Mouse (Mus musculus) frontal cortex, postnatal 10 days (tissue): ENCODE measurements at regions not wholly inside any gene's neighbourhood (a gene's known extent, or its start where the extent isn't known, plus 50 kb on each side); places are given as distances from the start of the nearest gene placed in this dataset.

Experiments used
- DNase-seq, 2 experiments: peaks; one replicate each; pipeline ENCODE4 v3.0.0; 2022; ENCODE audit warnings: low spot score in 2 of 2, mixed read lengths in 1 of 2

DNA sequence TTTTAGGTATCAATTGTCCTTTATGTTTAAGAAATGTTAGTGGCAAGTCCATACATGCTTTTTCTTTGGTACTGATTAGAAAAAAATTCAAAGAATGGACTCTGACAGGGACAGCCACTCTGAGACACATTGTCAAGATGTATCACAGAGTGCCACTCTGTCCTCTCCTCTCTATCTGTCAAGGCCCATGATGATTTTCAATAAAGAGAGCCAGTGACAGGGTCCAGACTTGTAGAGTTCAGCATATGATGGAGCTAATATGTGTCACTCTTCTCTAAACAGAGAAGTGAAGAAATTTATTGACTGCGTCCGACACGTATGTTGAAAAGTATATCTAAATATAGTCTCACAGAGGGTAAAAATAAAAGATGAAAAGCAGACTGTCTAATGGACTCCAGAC lies 672.2 kb upstream of the 4930452B06Rik start:
- DNase-seq, result no peak

- no peak for DNase-seq
These were observed 671.1 kb upstream of the 4930452B06Rik start for GRCm38 (mm10) chr14:9337107-9337506.

DNA sequence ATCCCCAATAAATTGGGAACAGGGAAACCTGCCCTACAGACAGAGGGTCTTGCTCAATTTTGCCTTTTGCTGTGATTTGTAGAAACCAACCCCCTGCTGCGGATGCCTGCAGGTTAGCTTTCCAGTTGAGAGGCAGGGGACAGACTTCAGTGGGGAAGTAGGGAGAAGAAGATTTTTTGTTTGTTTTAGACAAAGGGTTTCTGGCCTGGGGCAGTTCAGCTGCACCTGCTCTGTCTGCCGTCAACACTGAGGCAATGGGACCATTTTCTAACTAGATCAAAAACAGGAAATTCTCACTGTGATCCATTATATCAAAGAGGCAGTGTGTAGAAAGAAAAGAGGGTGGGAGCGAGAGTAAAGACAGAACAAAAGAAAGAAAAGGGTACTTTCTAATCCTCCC lies 665.6 kb upstream of the 4930452B06Rik start:
- DNase-seq, result no peak

GRCm38 (mm10) chr14:9330767-9331166 lies 664.7 kb upstream of the 4930452B06Rik start:
- no peak for DNase-seq

GRCm38 (mm10) chr14:9329839-9330485 lies 663.9 kb upstream of the 4930452B06Rik start:
- peak; percentile 5 to 12 for DNase-seq

DNA sequence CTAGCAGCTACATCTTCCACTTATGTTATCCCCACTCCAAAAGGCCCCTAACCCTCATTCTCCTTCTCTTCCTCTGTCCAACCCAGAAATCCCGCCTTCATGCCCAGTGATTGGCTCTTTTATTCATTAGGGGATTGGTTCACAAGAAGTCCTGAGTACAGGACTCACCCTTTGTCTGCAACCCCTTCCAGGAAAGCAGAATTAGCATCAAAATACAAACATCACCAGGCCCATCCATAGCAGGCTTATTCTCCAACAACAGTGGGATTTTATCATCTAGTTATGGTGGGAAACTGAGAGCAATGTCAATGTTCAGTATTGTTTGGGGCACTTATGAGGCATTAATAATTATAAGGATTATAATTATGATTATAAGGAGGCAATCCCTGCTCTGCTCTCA lies 661.3 kb upstream of the 4930452B06Rik start:
- no peak for DNase-seq

- no peak for DNase-seq
These were observed 653.8 kb upstream of the 4930452B06Rik start for GRCm38 (mm10) chr14:9319842-9320241.

- no peak for DNase-seq
These were observed 652.9 kb upstream of the 4930452B06Rik start for GRCm38 (mm10) chr14:9318796-9319465.

GRCm38 (mm10) chr14:9315224-9315623 lies 649.2 kb upstream of the 4930452B06Rik start:
- DNase-seq, result no peak

- no peak for DNase-seq
These were observed 630.1 kb upstream of the 4930452B06Rik start for GRCm38 (mm10) chr14:9296145-9296544.

GRCm38 (mm10) chr14:9294555-9294954 lies 628.5 kb upstream of the 4930452B06Rik start:
- no peak for DNase-seq

- no peak for DNase-seq
These were observed 622.1 kb upstream of the 4930452B06Rik start for GRCm38 (mm10) chr14:9288103-9288502.

DNA sequence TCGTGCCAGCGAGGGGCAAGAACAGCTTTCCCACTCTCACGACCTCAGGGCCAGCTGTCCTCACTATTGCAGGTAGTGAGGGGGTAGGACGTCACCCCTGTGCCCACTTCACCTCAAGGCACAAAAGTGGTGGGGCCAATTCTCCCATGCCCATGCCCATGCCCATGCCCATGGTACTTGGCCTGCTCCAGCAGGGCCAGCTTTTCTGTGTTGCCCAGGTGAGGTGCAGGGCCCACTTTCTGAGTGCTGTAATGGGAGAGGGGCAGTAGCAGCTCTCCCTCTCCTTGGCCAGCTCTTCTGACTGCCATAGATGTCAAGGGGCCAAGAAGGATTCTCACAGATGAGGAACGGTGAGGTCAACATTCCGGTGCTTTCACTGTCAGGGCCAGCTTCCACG lies 619.6 kb upstream of the 4930452B06Rik start:
- no peak for DNase-seq

DNA sequence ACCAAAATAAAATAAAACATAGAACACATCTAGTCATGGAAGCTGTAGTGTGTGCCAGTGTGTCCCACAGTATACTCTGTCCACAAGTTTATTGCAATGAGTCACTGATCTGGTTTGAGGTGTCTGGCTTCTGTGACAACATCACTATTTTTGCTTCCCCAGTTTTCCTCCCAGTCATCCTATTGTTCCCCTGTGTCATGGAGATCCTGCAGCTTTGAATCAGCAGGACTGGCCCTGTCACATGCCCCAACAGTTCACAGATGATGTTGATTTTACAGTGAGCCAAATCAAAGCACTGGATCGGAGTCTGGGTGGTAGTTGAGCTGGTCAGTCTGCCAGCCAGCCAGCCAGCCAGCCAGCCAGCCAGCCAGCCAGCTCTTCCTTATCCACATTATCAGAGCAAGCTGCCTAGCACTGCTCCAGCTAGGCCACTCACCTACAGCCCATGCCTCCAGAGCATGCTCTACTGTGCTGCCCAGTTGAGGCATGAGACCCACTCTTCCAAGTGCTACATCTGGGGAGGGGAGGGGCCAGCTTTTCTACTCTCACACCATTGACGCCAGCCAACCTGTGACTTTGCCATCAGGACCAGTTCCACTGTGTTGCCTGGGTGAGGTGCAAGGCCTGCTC lies 619.1 kb upstream of the 4930452B06Rik start:
- DNase-seq, result no peak

DNA sequence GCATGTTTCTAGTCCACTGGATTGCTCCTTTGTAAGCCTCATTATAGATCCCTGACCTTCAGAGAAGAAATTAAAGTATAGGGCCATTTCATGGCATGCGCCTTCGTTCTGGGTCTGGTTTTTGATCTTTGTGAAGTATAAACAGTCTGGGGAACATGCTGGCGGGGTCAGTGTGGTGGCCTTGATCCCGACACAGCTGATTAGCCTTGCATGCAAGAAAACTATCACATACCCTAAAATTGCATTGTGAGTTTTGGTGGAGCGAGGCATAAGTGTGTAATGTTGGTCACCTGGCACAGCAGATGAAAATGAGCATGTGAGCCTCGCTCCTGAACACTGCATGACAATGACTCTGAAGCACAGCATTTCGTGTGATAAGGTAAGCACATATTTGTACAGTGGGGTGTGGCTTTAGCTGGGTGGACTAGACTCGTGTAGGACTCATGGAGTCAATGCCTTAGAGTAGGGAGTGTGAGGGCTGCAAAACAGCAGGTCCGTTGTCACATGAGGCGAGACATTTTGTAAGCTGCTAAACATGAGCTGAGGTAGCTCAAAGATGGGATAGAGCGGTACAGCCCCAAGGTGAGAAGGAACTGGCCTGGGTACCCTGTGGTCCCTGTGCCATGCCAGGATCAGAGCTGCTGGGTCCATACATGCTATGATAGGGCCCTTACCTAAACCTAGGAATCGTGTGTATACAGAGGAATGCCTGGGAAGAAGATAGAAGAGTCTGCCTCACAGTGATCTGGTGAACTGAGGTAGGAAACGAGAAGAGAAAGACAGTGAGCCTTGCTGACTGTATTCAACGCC lies 601.4 kb upstream of the 4930452B06Rik start:
- DNase-seq, result no peak

DNA sequence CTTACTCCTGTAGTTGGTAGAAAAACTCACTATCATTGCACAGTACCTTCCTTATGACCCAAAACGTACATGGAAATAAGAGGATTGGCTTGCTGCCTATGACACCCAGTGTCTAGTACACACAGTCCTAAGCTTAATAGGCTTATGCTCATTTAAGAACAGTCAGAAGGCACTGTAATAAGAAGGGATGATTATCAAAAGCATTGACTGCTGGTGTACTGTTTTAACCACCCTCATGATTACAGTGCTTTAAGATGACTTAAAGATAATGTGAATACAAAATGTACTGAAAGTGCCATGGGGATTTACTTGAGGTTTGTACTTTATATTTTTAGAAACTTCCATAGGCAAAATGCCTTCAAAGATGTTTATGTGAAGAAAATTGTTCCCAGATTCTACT lies 586.0 kb upstream of the 4930452B06Rik start:
- no peak for DNase-seq

DNA sequence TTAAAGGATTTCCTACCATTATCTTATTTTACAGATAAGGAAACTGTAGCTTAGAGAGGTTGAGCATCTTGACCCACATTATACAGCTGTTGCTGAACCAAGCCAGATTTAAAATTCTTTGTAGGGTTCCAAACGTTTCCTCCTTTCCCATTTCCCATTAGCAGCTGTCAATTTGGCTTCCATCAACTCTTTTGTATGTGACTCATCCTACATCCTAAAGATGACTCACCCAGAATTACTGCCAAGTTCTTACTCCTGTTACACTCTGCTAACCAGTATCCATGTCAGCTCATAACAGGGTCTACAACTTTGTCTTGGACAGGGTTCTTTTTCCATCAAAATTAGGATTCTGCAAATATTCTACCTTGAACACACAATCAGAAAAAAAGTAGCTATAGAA lies 579.2 kb upstream of the 4930452B06Rik start:
- DNase-seq, result no peak

- no peak for DNase-seq
These were observed 577.3 kb upstream of the 4930452B06Rik start for GRCm38 (mm10) chr14:9243336-9243735.

DNA sequence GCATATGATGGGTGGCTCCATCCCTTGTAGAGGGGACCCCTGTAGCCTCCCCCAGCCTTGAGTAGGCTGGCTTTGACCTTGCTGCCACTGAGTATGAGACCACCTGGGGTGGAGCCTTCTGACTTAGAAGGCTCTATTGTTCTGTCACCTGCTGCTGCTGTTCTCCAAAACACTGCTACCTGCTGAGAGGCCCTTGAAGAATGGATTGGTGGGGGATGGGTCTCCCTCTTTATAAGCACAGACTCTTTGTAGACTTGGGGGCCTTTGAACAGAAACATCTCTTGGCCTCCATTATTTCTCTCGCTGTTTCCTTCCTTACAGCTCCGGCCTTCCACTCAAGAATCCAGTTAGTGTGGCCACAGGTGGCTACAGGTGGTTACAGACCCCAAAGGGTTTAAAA lies 576.1 kb upstream of the 4930452B06Rik start:
- DNase-seq, result no peak

DNA sequence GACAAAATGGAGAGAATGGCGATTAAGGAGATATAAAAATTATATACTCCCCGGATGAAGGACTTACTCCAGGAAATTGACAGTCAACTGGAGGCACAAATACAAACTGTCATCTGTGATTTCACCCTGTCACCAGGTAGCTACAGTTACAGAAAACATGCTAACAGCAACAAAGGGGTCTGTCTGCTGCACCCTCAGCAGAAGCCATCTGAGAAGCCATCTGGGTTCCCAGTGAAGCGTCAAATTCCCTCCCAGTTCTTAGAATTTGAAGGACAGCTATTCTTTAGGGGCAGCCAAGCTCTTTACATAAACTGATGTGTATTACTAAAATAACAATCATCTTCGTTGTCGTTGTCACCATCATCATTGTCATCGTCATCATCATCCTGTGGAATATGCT lies 561.6 kb upstream of the 4930452B06Rik start:
- no peak for DNase-seq

- DNase-seq, result no peak
These were observed 534.2 kb upstream of the 4930452B06Rik start for GRCm38 (mm10) chr14:9200246-9200645.

DNA sequence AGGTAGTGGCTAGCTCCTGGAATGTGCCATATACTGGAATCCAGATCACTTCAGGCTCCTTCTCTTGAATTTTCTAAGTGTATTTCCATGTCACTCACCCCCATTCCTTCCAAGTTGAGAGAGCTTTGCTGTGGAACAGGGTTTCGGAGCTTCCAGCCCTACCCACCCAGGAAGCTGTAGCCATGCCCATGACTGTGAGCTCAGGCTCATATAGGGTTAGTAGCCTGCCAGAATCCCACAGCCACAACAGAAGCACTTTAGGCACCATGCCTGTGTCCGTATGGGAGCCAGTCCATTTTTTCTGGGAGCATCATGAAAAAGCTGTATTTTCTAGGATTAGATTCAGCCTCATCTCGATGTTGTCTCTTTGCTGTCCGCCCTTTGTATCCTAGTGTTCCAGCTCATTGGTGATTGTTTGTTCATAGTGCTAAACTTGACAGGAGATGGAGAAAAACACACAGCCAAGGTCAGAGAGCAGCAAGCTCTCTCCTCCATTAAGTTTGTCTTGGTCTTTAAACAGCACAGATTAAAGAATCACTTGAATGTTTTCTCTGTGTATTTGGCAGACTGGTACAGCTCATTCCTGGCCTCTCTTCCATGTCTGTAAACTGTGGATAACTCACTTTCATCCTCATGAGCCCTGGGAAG lies 526.2 kb upstream of the 4930452B06Rik start:
- no peak for DNase-seq
